Mouse (Mus musculus) forebrain, embryonic 11.5 days (tissue): ENCODE data around the gene Gm45140. TPM values are rescaled to one million over a fixed set of nuclear protein-coding genes. Genes with fewer than 3 reads are reported as not detected.

ENCODE experiments used
- ATAC-seq: fragments of 200-750 bp; cut with Nextera tagmentation; replicated peaks from 2 replicates; pipeline ENCODE4 v1.8.0; 2017; ENCODE audit warnings: moderate TSS enrichment; ENCODE audit not compliant: low FRiP score
- DNase-seq: peaks from one replicate; pipeline ENCODE4 v3.0.0-alpha.2; 2017; ENCODE audit warnings: low spot score
- H3K27ac ChIP-seq: fragments of 300-500 bp; sonication (generic); 2 replicates; pipeline ENCODE4 v1.5.1; 2014; ENCODE audit warnings: low read depth, low read length
- H3K27me3 ChIP-seq: fragments of 300-500 bp; sonication (generic); 2 replicates; pipeline ENCODE4 v1.6.1; 2014; ENCODE audit warnings: mild to moderate bottlenecking, low read length, mixed read lengths; ENCODE audit not compliant: control insufficient read depth, insufficient read depth
- H3K36me3 ChIP-seq: fragments of 300-500 bp; sonication (generic); 2 replicates; pipeline ENCODE4 v1.6.1; 2014; ENCODE audit warnings: mild to moderate bottlenecking, low read length, moderate library complexity, mixed read lengths; ENCODE audit not compliant: control insufficient read depth, insufficient read depth
- H3K4me1 ChIP-seq: fragments of 300-500 bp; sonication (generic); replicated peaks from 2 replicates; pipeline ENCODE4 v1.6.1; 2014; ENCODE audit warnings: low read length, mixed read lengths; ENCODE audit not compliant: control insufficient read depth, insufficient read depth
- H3K4me2 ChIP-seq: fragments of 300-500 bp; sonication (generic); 2 replicates; pipeline ENCODE4 v1.6.1; 2014; ENCODE audit warnings: low read depth, mild to moderate bottlenecking, low read length, moderate library complexity, mixed read lengths; ENCODE audit not compliant: severe bottlenecking
- H3K4me3 ChIP-seq: fragments of 300-500 bp; sonication (generic); 2 replicates; pipeline ENCODE4 v1.5.1; 2014; ENCODE audit warnings: low read depth, low read length
- H3K9ac ChIP-seq: fragments of 300-500 bp; sonication (generic); 2 replicates; pipeline ENCODE4 v1.6.1; 2014; ENCODE audit warnings: low read length
- H3K9me3 ChIP-seq: fragments of 300-500 bp; sonication (generic); 2 replicates; pipeline ENCODE4 v1.6.1; 2016; ENCODE audit warnings: low read length, mixed read lengths; ENCODE audit not compliant: control insufficient read depth
- WGBS: fragments of 180-500 bp; shearing (Covaris S2); extraction: QIAGEN DNeasy Blood & Tissue Kit; methylation state at CpG from one replicate; pipeline ENCODE4 v1.1.7; 2014; 5-methylcytosine and 5-hydroxymethylcytosine counted together
- polyA plus RNA-seq: library from polyadenylated mRNA; unstranded; fragments of >200 nt; fragmentation: Nextera tagmentation; extraction: Ambion mirVana; gene quantifications from 2 replicates; pipeline ENCODE4 v1.2.1, GENCODE M21; 2014

Gene Gm45140
- polyA plus RNA-seq, 1 experiment from 2014 or later: 5.0 TPM

GRCm38 (mm10) chr6:87873104-87873503 is 37.5 kb upstream of the Gm45140 start:
- Histone ChIP-seq H3K4me2 (no peak overlapping the region), H3K36me3 (no peaks in the 10 kb centered on the region), H3K9ac (no peak overlapping the region), H3K4me3 (no peak overlapping the region), H3K27me3 (no peaks in the 10 kb centered on the region), H3K9me3 (no peaks in the 10 kb centered on the region), H3K4me1 (no peaks in the 10 kb centered on the region), H3K27ac (no peak overlapping the region)
- DNase-seq (peak; percentile 31), ATAC-seq (no peak)
- WGBS: 58% methylated on average over 1 of the region's 1 CpGs

- Histone ChIP-seq H3K27me3 (no peaks in the 10 kb centered on the region), H3K36me3 (no peaks in the 10 kb centered on the region), H3K27ac (no peak overlapping the region), H3K4me3 (no peak overlapping the region), H3K9me3 (no peaks in the 10 kb centered on the region), H3K4me1 (no peaks in the 10 kb centered on the region), H3K4me2 (no peak overlapping the region), H3K9ac (no peak overlapping the region)
- WGBS: 91% methylated on average over 7 of the region's 7 CpGs
- DNase-seq (no peak), ATAC-seq (no peak)
Measured at GRCm38 (mm10) chr6:87871240-87871639, 35.6 kb upstream of the Gm45140 start.

- 78% methylated on average over 1 of the region's 1 CpGs for WGBS
- Histone ChIP-seq H3K9me3 (no peaks in the 10 kb centered on the region), H3K27ac (no peak overlapping the region)
Measured at GRCm38 (mm10) chr6:87870440-87870839, 34.8 kb upstream of the Gm45140 start.

GRCm38 (mm10) chr6:87868871-87869506 is 33.4 kb upstream of the Gm45140 start:
- ATAC-seq: no peak
- Histone ChIP-seq H3K4me2 (no peak overlapping the region), H3K9me3 (no peaks in the 10 kb centered on the region), H3K9ac (no peak overlapping the region), H3K4me3 (no peak overlapping the region), H3K27me3 (no peaks in the 10 kb centered on the region; the same call in 1 of the 2 replicates), H3K4me1 (no peaks in the 10 kb centered on the region), H3K27ac (no peak overlapping the region), H3K36me3 (no peaks in the 10 kb centered on the region)
- no peak for DNase-seq
- 81% methylated on average over 9 of the region's 9 CpGs for WGBS

More at GRCm38 (mm10) chr6:87870440-87870839, 34.8 kb upstream of the Gm45140 start:
- DNase-seq: no peak
- Histone ChIP-seq H3K4me1 (no peaks in the 10 kb centered on the region), H3K9ac (no peak overlapping the region), H3K4me3 (no peak overlapping the region), H3K4me2 (no peak overlapping the region), H3K36me3 (no peaks in the 10 kb centered on the region), H3K27me3 (no peaks in the 10 kb centered on the region)
- ATAC-seq: no peak

GRCm38 (mm10) chr6:87867256-87867655 is 31.7 kb upstream of the Gm45140 start:
- Histone ChIP-seq H3K36me3 (no peaks in the 10 kb centered on the region), H3K4me2 (no peak overlapping the region), H3K9me3 (no peaks in the 10 kb centered on the region), H3K4me3 (no peak overlapping the region), H3K4me1 (no peaks in the 10 kb centered on the region), H3K27ac (no peak overlapping the region), H3K9ac (no peak overlapping the region), H3K27me3 (no peaks in the 10 kb centered on the region; the same call in 1 of the 2 replicates)
- ATAC-seq (no peak), DNase-seq (no peak)
- 79% methylated on average over 2 of the region's 2 CpGs for WGBS

GRCm38 (mm10) chr6:87866211-87866610 is 30.6 kb upstream of the Gm45140 start:
- H3K4me2 ChIP-seq: no peak overlapping the region
- ATAC-seq (no peak), DNase-seq (no peak)
- no peaks in the 10 kb centered on the region; the same call in 1 of the 2 replicates for H3K27me3 ChIP-seq
- no peak overlapping the region for H3K9ac ChIP-seq
- H3K4me1 ChIP-seq: no peaks in the 10 kb centered on the region
- H3K27ac ChIP-seq: no peak overlapping the region
- H3K9me3 ChIP-seq: no peaks in the 10 kb centered on the region
- 82% methylated on average over 6 of the region's 6 CpGs for WGBS
- H3K36me3 ChIP-seq: no peaks in the 10 kb centered on the region
- no peak overlapping the region for H3K4me3 ChIP-seq

- DNase-seq: no peak
- ATAC-seq: no peak
- H3K4me3 ChIP-seq: no peak overlapping the region
- no peaks in the 10 kb centered on the region; the same call in 1 of the 2 replicates for H3K27me3 ChIP-seq
- WGBS: 55% methylated on average over 1 of the region's 1 CpGs
- no peaks in the 10 kb centered on the region for H3K36me3 ChIP-seq
- no peaks in the 10 kb centered on the region for H3K9me3 ChIP-seq
- no peak overlapping the region for H3K4me2 ChIP-seq
- H3K9ac ChIP-seq: no peak overlapping the region
- no peaks in the 10 kb centered on the region for H3K4me1 ChIP-seq
- no peak overlapping the region for H3K27ac ChIP-seq
Measured at GRCm38 (mm10) chr6:87857071-87857470, 21.5 kb upstream of the Gm45140 start.

- Histone ChIP-seq H3K4me2 (no peak overlapping the region), H3K27ac (no peak overlapping the region), H3K27me3 (no peaks in the 10 kb centered on the region; the same call in 1 of the 2 replicates), H3K9ac (no peak overlapping the region), H3K4me3 (no peak overlapping the region), H3K36me3 (no peaks in the 10 kb centered on the region), H3K4me1 (peaks cover 5% of the 10 kb centered on the region), H3K9me3 (no peaks in the 10 kb centered on the region)
- ATAC-seq (no peak), DNase-seq (no peak)
- 91% methylated on average over 4 of the region's 4 CpGs for WGBS
Measured at GRCm38 (mm10) chr6:87853446-87853845, 17.9 kb upstream of the Gm45140 start.

- Histone ChIP-seq H3K9me3 (no peaks in the 10 kb centered on the region), H3K27me3 (no peaks in the 10 kb centered on the region; the same call in 1 of the 2 replicates), H3K4me2 (no peak overlapping the region), H3K9ac (no peak overlapping the region), H3K4me3 (no peak overlapping the region), H3K4me1 (peaks cover 8% of the 10 kb centered on the region), H3K36me3 (no peaks in the 10 kb centered on the region), H3K27ac (no peak overlapping the region)
- 77% methylated on average over 6 of the region's 6 CpGs for WGBS
- ATAC-seq: no peak
- DNase-seq: no peak
Measured at GRCm38 (mm10) chr6:87851871-87852270, 16.3 kb upstream of the Gm45140 start.
